Mouse (Mus musculus) MEL (cell line): ENCODE data around the gene Hoxd13. TPM values are rescaled to one million over a fixed set of nuclear protein-coding genes. Genes with fewer than 3 reads are reported as not detected.

Experiments used
- DNase-seq: peaks from one replicate; pipeline ENCODE4 v3.0.0; 2011; ENCODE audit warnings: low read depth, low spot score
- H3K27ac ChIP-seq: 2 replicates; pipeline ENCODE4 v1.5.1; 2012; ENCODE audit warnings: low read depth, mild to moderate bottlenecking, control low read depth, low read length, moderate library complexity; ENCODE audit not compliant: control insufficient read depth
- H3K27me3 ChIP-seq, 2 experiments: fragments of 150-350 bp in 1 of 2; sonication (generic) in 1 of 2; 2 replicates each; pipeline ENCODE4 v1.6.1; 2012; ENCODE audit warnings: low read length in 2 of 2, mild to moderate bottlenecking in 2 of 2, improper control_type of control experiment in 1 of 2, moderate library complexity in 1 of 2; ENCODE audit not compliant: insufficient read depth in 2 of 2, control insufficient read depth in 1 of 2
- H3K36me3 ChIP-seq, 2 experiments: 2 replicates each; pipeline ENCODE4 v1.6.1; 2012 to 2014; ENCODE audit warnings: low read length in 2 of 2, improper control_type of control experiment in 1 of 2, inconsistent platforms in 1 of 2, mild to moderate bottlenecking in 1 of 2; ENCODE audit not compliant: insufficient read depth in 2 of 2, control insufficient read depth in 1 of 2
- H3K4me1 ChIP-seq, 2 experiments: fragments of 150-350 bp in 1 of 2; sonication (generic) in 1 of 2; 2 replicates each; pipeline ENCODE4 v1.6.1; 2012; ENCODE audit warnings: low read length in 2 of 2, improper control_type of control experiment in 1 of 2, mild to moderate bottlenecking in 1 of 2; ENCODE audit not compliant: insufficient read depth in 2 of 2, control insufficient read depth in 1 of 2
- H3K4me3 ChIP-seq, 2 experiments: fragments of 150-350 bp in 1 of 2; sonication (generic) in 1 of 2; 2 replicates each; pipeline ENCODE4 v1.5.1; 2012; ENCODE audit warnings: low read depth in 2 of 2, low read length in 2 of 2, mild to moderate bottlenecking in 2 of 2, moderate library complexity in 2 of 2, control low read depth in 1 of 2, improper control_type of control experiment in 1 of 2; ENCODE audit not compliant: control insufficient read depth in 1 of 2, insufficient read depth in 1 of 2
- H3K79me2 ChIP-seq: 2 replicates; pipeline ENCODE4 v1.6.1; 2012; ENCODE audit warnings: mild to moderate bottlenecking, low read length, moderate library complexity; ENCODE audit not compliant: control insufficient read depth, poor library complexity, insufficient read depth
- H3K9ac ChIP-seq: 2 replicates; pipeline ENCODE4 v1.6.1; 2012; ENCODE audit warnings: low read depth, mild to moderate bottlenecking, control low read depth, low read length, moderate library complexity; ENCODE audit not compliant: control insufficient read depth, poor library complexity, severe bottlenecking
- H3K9me3 ChIP-seq: fragments of 150-350 bp; sonication (generic); replicated peaks from 2 replicates; pipeline ENCODE4 v1.6.1; 2012; ENCODE audit warnings: mild to moderate bottlenecking, low read length, improper control_type of control experiment, moderate library complexity; ENCODE audit not compliant: insufficient read depth
- BHLHE40 ChIP-seq: IDR thresholded peaks from 2 replicates; pipeline ENCODE4 v1.6.1; 2012; ENCODE audit warnings: low read depth, mild to moderate bottlenecking, inconsistent platforms, low read length, improper control_type of control experiment, borderline replicate concordance
- CHD1 ChIP-seq: IDR thresholded peaks from 2 replicates; pipeline ENCODE4 v1.6.1; 2012; ENCODE audit warnings: low read depth, mild to moderate bottlenecking, inconsistent platforms, low read length, improper control_type of control experiment
- CHD2 ChIP-seq: IDR thresholded peaks from 2 replicates; pipeline ENCODE4 v1.6.1; 2011; ENCODE audit warnings: low read length, improper control_type of control experiment
- CTCF ChIP-seq, 3 experiments: IDR thresholded peaks in 2 of 3; conservative IDR thresholded peaks in 1 of 3; 2 replicates each; pipeline ENCODE4 v1.5.1; 2011 to 2012; ENCODE audit warnings: low read length in 3 of 3, low read depth in 2 of 3, mild to moderate bottlenecking in 2 of 3, improper control_type of control experiment in 1 of 3, inconsistent platforms in 1 of 3, mixed read lengths in 1 of 3, moderate library complexity in 1 of 3; ENCODE audit not compliant: control insufficient read depth in 1 of 3, insufficient read depth in 1 of 3, poor library complexity in 1 of 3, severe bottlenecking in 1 of 3
- EP300 ChIP-seq, 2 experiments: IDR thresholded peaks; 2 replicates each; pipeline ENCODE4 v1.6.1; 2011; ENCODE audit warnings: improper control_type of control experiment in 2 of 2, low read length in 2 of 2, low read depth in 1 of 2, mild to moderate bottlenecking in 1 of 2
- GABPA ChIP-seq: IDR thresholded peaks from 2 replicates; pipeline ENCODE4 v1.6.1; 2012; ENCODE audit warnings: low read depth, mild to moderate bottlenecking, inconsistent platforms, low read length, improper control_type of control experiment, moderate library complexity
- GATA1 ChIP-seq: IDR thresholded peaks from 2 replicates; pipeline ENCODE4 v1.6.1; 2011; ENCODE audit warnings: low read depth, low read length, improper control_type of control experiment
- HCFC1 ChIP-seq: IDR thresholded peaks from 2 replicates; pipeline ENCODE4 v1.6.1; 2012; ENCODE audit warnings: low read depth, mild to moderate bottlenecking, inconsistent platforms, low read length, improper control_type of control experiment, moderate library complexity
- JUND ChIP-seq: IDR thresholded peaks from 2 replicates; pipeline ENCODE4 v1.6.1; 2011; ENCODE audit warnings: low read depth, mild to moderate bottlenecking, improper control_type of control experiment, low read length
- MAFK ChIP-seq: IDR thresholded peaks from 2 replicates; pipeline ENCODE4 v1.6.1; 2011; ENCODE audit warnings: low read depth, mild to moderate bottlenecking, low read length, improper control_type of control experiment, borderline replicate concordance
- MAX ChIP-seq: IDR thresholded peaks from 2 replicates; pipeline ENCODE4 v1.6.1; 2011; ENCODE audit warnings: low read length, improper control_type of control experiment
- MAZ ChIP-seq: IDR thresholded peaks from 2 replicates; pipeline ENCODE4 v1.6.1; 2012; ENCODE audit warnings: low read depth, mild to moderate bottlenecking, inconsistent platforms, low read length, improper control_type of control experiment
- MEF2A ChIP-seq: IDR thresholded peaks from 2 replicates; pipeline ENCODE4 v1.6.1; 2014; ENCODE audit warnings: low read depth, mild to moderate bottlenecking, inconsistent platforms, low read length, improper control_type of control experiment; ENCODE audit not compliant: poor library complexity, insufficient replicate concordance, severe bottlenecking; ENCODE audit errors: extremely low read depth
- MXI1 ChIP-seq: IDR thresholded peaks from 2 replicates; pipeline ENCODE4 v1.6.1; 2011; ENCODE audit warnings: mild to moderate bottlenecking, low read depth, low read length, improper control_type of control experiment
- MYC ChIP-seq: IDR thresholded peaks from 2 replicates; pipeline ENCODE4 v1.6.1; 2011; ENCODE audit warnings: low read depth, mild to moderate bottlenecking, low read length, improper control_type of control experiment, moderate library complexity
- NELFE ChIP-seq: IDR thresholded peaks from 2 replicates; pipeline ENCODE4 v1.6.1; 2011; ENCODE audit warnings: low read depth, low read length, improper control_type of control experiment
- POLR2A ChIP-seq, 2 experiments: IDR thresholded peaks; 2 replicates each; pipeline ENCODE4 v1.6.1; 2011 to 2012; ENCODE audit warnings: low read length in 2 of 2, mild to moderate bottlenecking in 2 of 2, control low read depth in 1 of 2, improper control_type of control experiment in 1 of 2, low read depth in 1 of 2, moderate library complexity in 1 of 2; ENCODE audit not compliant: control insufficient read depth in 1 of 2, insufficient read depth in 1 of 2, poor library complexity in 1 of 2
- RAD21 ChIP-seq: IDR thresholded peaks from 2 replicates; pipeline ENCODE4 v1.6.1; 2011; ENCODE audit warnings: mild to moderate bottlenecking, low read depth, low read length, improper control_type of control experiment
- RCOR1 ChIP-seq: IDR thresholded peaks from 2 replicates; pipeline ENCODE4 v1.6.1; 2012; ENCODE audit warnings: low read depth, mild to moderate bottlenecking, inconsistent platforms, low read length, improper control_type of control experiment
- TAL1 ChIP-seq: IDR thresholded peaks from 2 replicates; pipeline ENCODE4 v1.6.1; 2012; ENCODE audit warnings: mild to moderate bottlenecking, inconsistent platforms, low read length, moderate library complexity, mixed read lengths
- TBP ChIP-seq: IDR thresholded peaks from 2 replicates; pipeline ENCODE4 v1.8.0; 2011; ENCODE audit warnings: low read depth, low read length, improper control_type of control experiment
- TCF12 ChIP-seq: IDR thresholded peaks from 2 replicates; pipeline ENCODE4 v1.6.1; 2014; ENCODE audit warnings: low read depth, mild to moderate bottlenecking, inconsistent platforms, low read length, improper control_type of control experiment, moderate library complexity
- UBTF ChIP-seq: IDR thresholded peaks from 2 replicates; pipeline ENCODE4 v1.6.1; 2012; ENCODE audit warnings: low read depth, mild to moderate bottlenecking, inconsistent platforms, low read length, improper control_type of control experiment, moderate library complexity, borderline replicate concordance; ENCODE audit not compliant: insufficient read depth
- USF1 ChIP-seq: IDR thresholded peaks from 2 replicates; pipeline ENCODE4 v1.6.1; 2014; ENCODE audit warnings: low read depth, mild to moderate bottlenecking, inconsistent platforms, low read length, improper control_type of control experiment, moderate library complexity
- polyA plus RNA-seq, 2 experiments: library from polyadenylated mRNA; stranded (reverse) in 1 of 2; unstranded in 1 of 2; fragments of >175 nt in 1 of 2; fragments of >200 nt in 1 of 2; gene quantifications; 2 replicates each; pipeline versions ENCODE4 v1.2.1 to v1.2.4; 2012; ENCODE audit warnings: low replicate concordance in 2 of 2, low read depth in 1 of 2; ENCODE audit not compliant: insufficient read length in 2 of 2, insufficient read depth in 1 of 2, missing spikeins in 1 of 2
- total RNA-seq: library from RNA; depleted of rRNA; stranded (reverse); fragments of 300-350 nt; gene quantifications from 2 replicates; pipeline ENCODE4 v1.2.3, GENCODE M21; 2012

Gene Hoxd13
- total and polyA plus RNA-seq, 3 experiments, result not detected

DNA sequence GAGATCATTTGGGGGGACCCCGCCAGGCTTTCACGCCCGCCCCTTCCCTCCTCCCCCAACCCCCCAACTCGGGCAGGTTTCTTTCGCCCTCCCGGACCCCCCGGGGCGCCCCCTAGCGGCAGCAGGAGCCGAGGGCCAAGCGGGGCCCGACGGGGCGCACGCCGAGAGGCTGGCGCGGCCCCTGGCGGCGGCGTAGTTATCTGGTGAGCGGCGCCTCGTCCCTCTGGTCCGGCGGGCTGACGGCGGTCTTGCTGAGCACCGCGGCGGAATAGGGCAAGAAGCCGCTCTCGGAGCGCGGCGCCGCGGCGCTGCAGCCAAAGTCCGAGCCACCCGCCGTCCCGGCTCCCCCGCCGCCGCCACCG lies 12.7 kb upstream of the Hoxd13 start:
- no peaks in the 10 kb centered on the region for H3K9me3 ChIP-seq
- H3K79me2 ChIP-seq, result no peaks in the 10 kb centered on the region
- TF ChIP-seq HCFC1 (no peak), RCOR1 (no peak), NELFE (no peak), MYC (no peak)
- no peak for DNase-seq
- peaks cover 0 to 2% of the 10 kb centered on the region in 2 experiments; a peak in 1 of 4 replicates for H3K27me3 ChIP-seq
- H3K36me3 ChIP-seq, result no peaks in the 10 kb centered on the region
- H3K4me3 ChIP-seq, result no peak overlapping the region
- H3K9ac ChIP-seq, result no peak overlapping the region
- no peaks in the 10 kb centered on the region for H3K4me1 ChIP-seq
- H3K27ac ChIP-seq, result no peak overlapping the region

DNA sequence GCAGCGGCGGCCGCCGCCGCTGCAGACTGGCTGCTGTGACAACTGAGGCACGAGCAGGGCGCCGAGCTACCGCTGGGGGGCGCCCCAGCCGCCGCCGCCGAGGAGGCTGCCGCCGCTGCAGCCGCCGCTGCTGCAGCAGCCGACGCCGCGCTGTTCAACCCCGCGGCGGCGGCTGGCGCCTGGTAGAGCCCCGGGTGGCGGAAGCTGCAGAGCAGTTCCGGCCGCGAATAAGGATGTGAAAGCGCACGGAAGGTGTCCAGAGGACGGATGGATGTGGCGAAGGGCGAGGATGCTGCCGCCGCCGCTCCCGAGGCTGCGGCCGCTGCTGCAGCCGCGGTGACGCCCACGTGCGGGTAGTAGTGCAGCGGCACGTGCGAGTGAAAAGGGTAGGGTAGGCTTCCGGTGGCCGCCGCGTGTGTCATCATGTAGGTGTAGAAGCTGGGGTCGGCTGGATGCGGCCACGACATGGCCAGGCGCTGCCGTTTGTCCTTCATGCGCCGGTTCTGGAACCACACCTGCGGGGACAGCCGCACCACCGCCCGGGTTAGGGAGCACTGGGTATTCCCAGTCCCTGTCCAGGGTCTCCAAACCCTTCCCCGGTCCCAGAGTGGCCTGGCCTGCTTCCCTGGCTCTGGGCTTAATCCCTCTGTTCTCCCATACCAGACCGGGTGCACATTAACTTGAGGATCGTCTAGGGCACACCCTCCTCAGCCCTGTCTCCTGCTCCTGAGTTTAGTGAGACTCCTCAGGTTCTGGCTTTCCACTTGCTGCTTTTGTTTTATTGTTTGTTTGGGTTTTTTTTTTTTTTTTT lies 12.1 kb upstream of the Hoxd13 start:
- H3K27me3 ChIP-seq, result peaks cover 0 to 2% of the 10 kb centered on the region in 2 experiments; a peak in 1 of 4 replicates
- H3K4me3 ChIP-seq, result no peak overlapping the region
- H3K79me2 ChIP-seq, result no peaks in the 10 kb centered on the region
- no peak overlapping the region for H3K27ac ChIP-seq
- H3K9ac ChIP-seq, result no peak overlapping the region
- DNase-seq, result no peak
- no peaks in the 10 kb centered on the region for H3K9me3 ChIP-seq
- no peak for TF ChIP-seq CHD1
- TF ChIP-seq GATA1, result no peak
- TF ChIP-seq MAX, result no peak
- no peak for TF ChIP-seq RAD21
- TF ChIP-seq JUND, result no peak
- TF ChIP-seq CHD2, result no peak
- no peak for TF ChIP-seq MAZ
- H3K4me1 ChIP-seq, result no peaks in the 10 kb centered on the region
- H3K36me3 ChIP-seq, result no peaks in the 10 kb centered on the region

DNA sequence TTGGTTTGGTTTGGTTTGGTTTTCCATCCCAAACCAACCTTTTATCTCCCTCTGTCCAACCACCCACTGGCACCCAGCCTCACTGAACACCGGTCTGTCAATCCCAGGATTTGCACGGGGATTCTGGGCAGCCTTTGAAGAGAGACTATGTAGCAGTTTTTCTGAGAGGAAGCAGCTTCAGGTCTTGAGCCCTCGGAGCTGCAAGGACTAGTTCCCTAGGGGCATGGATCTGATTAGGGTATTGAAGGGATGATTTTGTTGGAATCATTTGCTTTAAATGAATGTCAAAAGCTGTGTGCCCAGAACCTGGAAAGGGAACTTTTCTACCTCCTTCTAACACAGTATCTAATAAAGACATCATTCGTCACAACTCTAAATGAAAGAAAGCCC lies 11.5 kb upstream of the Hoxd13 start:
- Histone ChIP-seq H3K27me3 (no peaks in the 10 kb centered on the region), H3K27ac (no peak overlapping the region), H3K4me3 (no peak overlapping the region), H3K9me3 (no peaks in the 10 kb centered on the region), H3K9ac (no peak overlapping the region), H3K79me2 (no peaks in the 10 kb centered on the region), H3K36me3 (no peaks in the 10 kb centered on the region), H3K4me1 (no peaks in the 10 kb centered on the region)
- no peak for DNase-seq
- TF ChIP-seq TAL1 (no peak), MAZ (no peak), USF1 (no peak), UBTF (no peak), MAFK (no peak), POLR2A (IDR thresholded peaks at IDR 0.05; ENCODE audit: control insufficient read depth in 1 of 2, insufficient read depth in 1 of 2, low read depth in 1 of 2, low read length in 2 of 2, poor library complexity in 1 of 2) (no peak), EP300 (IDR thresholded peaks at IDR 0.05; ENCODE audit: low read depth in 1 of 2, low read length in 2 of 2) (no peak), MEF2A (no peak), CTCF (IDR thresholded peaks at IDR 0.05 in 2 of 3, conservative IDR thresholded peaks at IDR 0.05 in 1 of 3; ENCODE audit: control insufficient read depth in 1 of 3, insufficient read depth in 1 of 3, low read depth in 2 of 3, low read length in 3 of 3, poor library complexity in 1 of 3, severe bottlenecking in 1 of 3) (no peak), GABPA (no peak), RCOR1 (no peak), HCFC1 (no peak), JUND (no peak), MXI1 (no peak), RAD21 (no peak), BHLHE40 (no peak), TBP (no peak), TCF12 (no peak)
- TF ChIP-seq, all 39 proteins: peak for 0
